Mouse (Mus musculus) C2C12 (cell line): ENCODE data around the gene Slc38a3.

Source experiments
- CEBPB ChIP-seq: IDR thresholded peaks from one replicate; pipeline ENCODE4 v1.6.1; 2011; ENCODE audit warnings: low read depth, mild to moderate bottlenecking, control low read depth, moderate library complexity
- CTCF ChIP-seq: IDR thresholded peaks from one replicate; pipeline ENCODE4 v1.5.1; 2011; ENCODE audit not compliant: control insufficient read depth, insufficient read depth, insufficient read length
- FOSL1 ChIP-seq: IDR thresholded peaks from one replicate; pipeline ENCODE4 v1.8.0; 2011; ENCODE audit warnings: mild to moderate bottlenecking, low read length; ENCODE audit not compliant: poor library complexity, insufficient read depth, severe bottlenecking
- MAX ChIP-seq: IDR thresholded peaks from one replicate; pipeline ENCODE4 v1.6.1; 2011; ENCODE audit warnings: mild to moderate bottlenecking, control low read depth
- MYOD1 ChIP-seq: IDR thresholded peaks from one replicate; pipeline ENCODE4 v1.6.1; 2011; ENCODE audit warnings: low read depth; ENCODE audit not compliant: control insufficient read depth, insufficient read length
- MYOG ChIP-seq: IDR thresholded peaks from one replicate; pipeline ENCODE4 v1.6.1; 2011; ENCODE audit not compliant: control insufficient read depth, insufficient read length; ENCODE audit errors: extremely low read depth
- USF1 ChIP-seq: IDR thresholded peaks from one replicate; pipeline ENCODE4 v1.6.1; 2011; ENCODE audit warnings: low read depth, mild to moderate bottlenecking, control low read depth, moderate library complexity

GRCm38 (mm10) chr9:107695441-107696105 is 26.2 kb upstream of the Slc38a3 start:
- no peak for TF ChIP-seq CTCF
- no peak for TF ChIP-seq USF1
- no peak for TF ChIP-seq FOSL1
- TF ChIP-seq MYOG: no peak
- no peak for TF ChIP-seq MYOD1
- no peak for TF ChIP-seq CEBPB
- TF ChIP-seq MAX: no peak
